Mouse (Mus musculus): Measurements from ENCODE around the gene Olfr559. TPM values are rescaled to one million over a fixed set of nuclear protein-coding genes. Genes with fewer than 3 reads are reported as not detected.

Olfr559 gene
- polyA plus RNA-seq, 2 experiments, result not detected

GRCm38 (mm10) chr7:102686944-102687501, 40.3 kb downstream of the Olfr559 start, which contains the start of gene Trim68:
Gene Trim68 (minus strand): TSS chr7:102687327.
- H3K4me1 ChIP-seq (replicated peaks; ENCODE audit: control insufficient read depth in 2 of 2, insufficient read depth in 2 of 2, low read length in 1 of 2), result 0 out of 4 replicates have a peak, but pooled peaks cover 0 to 2% of the 10 kb centered on the region in 2 experiments
- TF ChIP-seq EP300 (IDR thresholded peaks at IDR 0.05; ENCODE audit: low read depth), result no peak
- no peak for TF ChIP-seq CTCF (IDR thresholded peaks at IDR 0.05; ENCODE audit: low read depth)
- H3K27ac ChIP-seq, result no peak within 1 kb of the TSS
- peak within 1 kb of the TSS; percentile 72 for H3K4me2 ChIP-seq (ENCODE audit: low read depth)
- H3K27me3 ChIP-seq (ENCODE audit: control insufficient read depth, insufficient read depth, low read length), result no peaks in the 10 kb centered on the region
- DNase-seq (ENCODE audit: low read depth in 3 of 3, low spot score in 3 of 3) (peak; percentile 62 to 72 (median 71)), ATAC-seq (ENCODE audit: insufficient read depth) (peak; percentile 95)
- H3K9me3 ChIP-seq (ENCODE audit: control insufficient read depth, low read length), result no peaks in the 10 kb centered on the region
- WGBS (ENCODE audit: insufficient replicate concordance), result 1% methylated on average over 34 of the region's 40 CpGs
- H3K4me3 ChIP-seq (ENCODE audit: insufficient read depth in 1 of 2, low read depth in 2 of 2, low read length in 2 of 2), result peak within 1 kb of the TSS; percentile 47 to 53
- no peaks in the 10 kb centered on the region for H3K36me3 ChIP-seq (replicated peaks; ENCODE audit: control insufficient read depth, insufficient read depth, low read depth)
- H3K9ac ChIP-seq (replicated peaks), result 0 out of 2 replicates have a peak within 1 kb of the TSS, but pooled peaks have one; percentile 20

GRCm38 (mm10) chr7:102681916-102682315, 45.4 kb downstream of the Olfr559 start:
- H3K4me3 ChIP-seq (ENCODE audit: insufficient read depth in 1 of 2, low read depth in 2 of 2, low read length in 2 of 2), result no peak overlapping the region
- H3K9me3 ChIP-seq (ENCODE audit: control insufficient read depth, low read length), result no peaks in the 10 kb centered on the region
- 72% methylated on average over 1 of the region's 1 CpGs for WGBS (ENCODE audit: insufficient replicate concordance)
- no peak overlapping the region for H3K27ac ChIP-seq
- H3K4me2 ChIP-seq (ENCODE audit: low read depth), result no peak overlapping the region
- TF ChIP-seq CTCF (IDR thresholded peaks at IDR 0.05; ENCODE audit: low read depth) (no peak), EP300 (IDR thresholded peaks at IDR 0.05; ENCODE audit: low read depth) (no peak)
- no peaks in the 10 kb centered on the region for H3K27me3 ChIP-seq (ENCODE audit: control insufficient read depth, insufficient read depth, low read length)
- H3K9ac ChIP-seq (replicated peaks), result no peak overlapping the region
- no peaks in the 10 kb centered on the region for H3K4me1 ChIP-seq (replicated peaks; ENCODE audit: control insufficient read depth in 2 of 2, insufficient read depth in 2 of 2, low read length in 1 of 2)
- DNase-seq (ENCODE audit: low read depth in 3 of 3, low spot score in 3 of 3) (no peak), ATAC-seq (ENCODE audit: insufficient read depth) (no peak)
- H3K36me3 ChIP-seq (replicated peaks; ENCODE audit: control insufficient read depth, insufficient read depth, low read depth), result no peaks in the 10 kb centered on the region

- H3K9ac ChIP-seq (replicated peaks), result no peak overlapping the region
- 48% methylated on average over 2 of the region's 2 CpGs for WGBS (ENCODE audit: insufficient replicate concordance)
- H3K27me3 ChIP-seq (ENCODE audit: control insufficient read depth, insufficient read depth, low read length), result no peaks in the 10 kb centered on the region
- no peak overlapping the region for H3K4me3 ChIP-seq (ENCODE audit: insufficient read depth in 1 of 2, low read depth in 2 of 2, low read length in 2 of 2)
- ATAC-seq (ENCODE audit: insufficient read depth), result no peak
- H3K36me3 ChIP-seq (replicated peaks; ENCODE audit: control insufficient read depth, insufficient read depth, low read depth), result no peaks in the 10 kb centered on the region
- H3K4me1 ChIP-seq (replicated peaks; ENCODE audit: control insufficient read depth in 2 of 2, insufficient read depth in 2 of 2, low read length in 1 of 2), result no peaks in the 10 kb centered on the region
- no peak overlapping the region for H3K4me2 ChIP-seq (ENCODE audit: low read depth)
- H3K9me3 ChIP-seq (ENCODE audit: control insufficient read depth, low read length), result no peaks in the 10 kb centered on the region
- no peak for DNase-seq (ENCODE audit: low read depth in 3 of 3, low spot score in 3 of 3)
- TF ChIP-seq CTCF (IDR thresholded peaks at IDR 0.05; ENCODE audit: low read depth) (no peak), EP300 (IDR thresholded peaks at IDR 0.05; ENCODE audit: low read depth) (no peak)
- H3K27ac ChIP-seq, result no peak overlapping the region
Measured at GRCm38 (mm10) chr7:102676225-102676624, 51.1 kb downstream of the Olfr559 start.

Other genes with a start within 250 kb of the Olfr559 start
Only the 30 nearest of the 33 such genes appear.
- gene Olfr545, start 227.9 kb downstream of the Olfr559 start, polyA plus RNA-seq (2012; rRNA removed), result not detected in 2 replicates
- not detected in 2 replicates for gene Olfr545, start 227.9 kb downstream of the Olfr559 start, polyA plus RNA-seq (2014; fragmentation: Nextera tagmentation; extraction: Ambion mirVana)
- not detected in 2 replicates for gene Olfr547, start 192.7 kb downstream of the Olfr559 start, polyA plus RNA-seq (2012; rRNA removed)
- not detected in 2 replicates for gene Olfr547, start 192.7 kb downstream of the Olfr559 start, polyA plus RNA-seq (2014; fragmentation: Nextera tagmentation; extraction: Ambion mirVana)
- gene Olfr548-ps1, start 186.6 kb downstream of the Olfr559 start, polyA plus RNA-seq (2012; rRNA removed), result not detected in 2 replicates
- not detected in 2 replicates for gene Olfr548-ps1, start 186.6 kb downstream of the Olfr559 start, polyA plus RNA-seq (2014; fragmentation: Nextera tagmentation; extraction: Ambion mirVana)
- gene Olfr549, start 177.6 kb downstream of the Olfr559 start, polyA plus RNA-seq (2012; rRNA removed), result not detected in 2 replicates
- not detected in 2 replicates for gene Olfr549, start 177.6 kb downstream of the Olfr559 start, polyA plus RNA-seq (2014; fragmentation: Nextera tagmentation; extraction: Ambion mirVana)
- 2.0 and 3.0 TPM in 2 replicates for gene Trim21, start 162.0 kb downstream of the Olfr559 start, polyA plus RNA-seq (2012; rRNA removed)
- gene Trim21, start 162.0 kb downstream of the Olfr559 start, polyA plus RNA-seq (2014; fragmentation: Nextera tagmentation; extraction: Ambion mirVana), result 0.45 and 0.58 TPM in 2 replicates
- not detected in 2 replicates for gene Olfr550, start 156.0 kb downstream of the Olfr559 start, polyA plus RNA-seq (2012; rRNA removed)
- gene Olfr550, start 156.0 kb downstream of the Olfr559 start, polyA plus RNA-seq (2014; fragmentation: Nextera tagmentation; extraction: Ambion mirVana), result not detected in 2 replicates
- gene Olfr551, start 135.6 kb downstream of the Olfr559 start, polyA plus RNA-seq (2012; rRNA removed), result not detected in 2 replicates
- not detected in 2 replicates for gene Olfr551, start 135.6 kb downstream of the Olfr559 start, polyA plus RNA-seq (2014; fragmentation: Nextera tagmentation; extraction: Ambion mirVana)
- not detected in 2 replicates for gene Olfr552, start 129.7 kb downstream of the Olfr559 start, polyA plus RNA-seq (2012; rRNA removed)
- gene Olfr552, start 129.7 kb downstream of the Olfr559 start, polyA plus RNA-seq (2014; fragmentation: Nextera tagmentation; extraction: Ambion mirVana), result not detected in 2 replicates
- not detected in 2 replicates for gene Olfr553, start 109.3 kb downstream of the Olfr559 start, polyA plus RNA-seq (2012; rRNA removed)
- not detected in 2 replicates for gene Olfr553, start 109.3 kb downstream of the Olfr559 start, polyA plus RNA-seq (2014; fragmentation: Nextera tagmentation; extraction: Ambion mirVana)
- gene Olfr554, start 89.1 kb downstream of the Olfr559 start, polyA plus RNA-seq (2012; rRNA removed), result not detected in 2 replicates
- not detected in 2 replicates for gene Olfr554, start 89.1 kb downstream of the Olfr559 start, polyA plus RNA-seq (2014; fragmentation: Nextera tagmentation; extraction: Ambion mirVana)
- not detected in 2 replicates for gene Olfr555, start 68.7 kb downstream of the Olfr559 start, polyA plus RNA-seq (2012; rRNA removed)
- not detected in 2 replicates for gene Olfr555, start 68.7 kb downstream of the Olfr559 start, polyA plus RNA-seq (2014; fragmentation: Nextera tagmentation; extraction: Ambion mirVana)
- not detected in 2 replicates for gene Olfr556, start 62.6 kb downstream of the Olfr559 start, polyA plus RNA-seq (2012; rRNA removed)
- gene Olfr556, start 62.6 kb downstream of the Olfr559 start, polyA plus RNA-seq (2014; fragmentation: Nextera tagmentation; extraction: Ambion mirVana), result not detected in 2 replicates
- gene Trim68, start 40.2 kb downstream of the Olfr559 start, polyA plus RNA-seq (2012; rRNA removed), result 1.8 and 2.3 TPM in 2 replicates
- 0.86 and 1.3 TPM in 2 replicates for gene Trim68, start 40.2 kb downstream of the Olfr559 start, polyA plus RNA-seq (2014; fragmentation: Nextera tagmentation; extraction: Ambion mirVana)
- gene Olfr557, start 31.6 kb downstream of the Olfr559 start, polyA plus RNA-seq (2012; rRNA removed), result not detected in 2 replicates
- gene Olfr557, start 31.6 kb downstream of the Olfr559 start, polyA plus RNA-seq (2014; fragmentation: Nextera tagmentation; extraction: Ambion mirVana), result not detected in 2 replicates
- not detected in 2 replicates for gene Olfr558, start 25.3 kb downstream of the Olfr559 start, polyA plus RNA-seq (2012; rRNA removed)
- not detected in 2 replicates for gene Olfr558, start 25.3 kb downstream of the Olfr559 start, polyA plus RNA-seq (2014; fragmentation: Nextera tagmentation; extraction: Ambion mirVana)
- gene Olfr33, start 8.4 kb downstream of the Olfr559 start, polyA plus RNA-seq (2012; rRNA removed), result not detected in 2 replicates
- gene Olfr33, start 8.4 kb downstream of the Olfr559 start, polyA plus RNA-seq (2014; fragmentation: Nextera tagmentation; extraction: Ambion mirVana), result not detected in 2 replicates
- gene Olfr560, start 31.9 kb upstream of the Olfr559 start, polyA plus RNA-seq (2012; rRNA removed), result not detected in 2 replicates
- not detected in 2 replicates for gene Olfr560, start 31.9 kb upstream of the Olfr559 start, polyA plus RNA-seq (2014; fragmentation: Nextera tagmentation; extraction: Ambion mirVana)
- gene Olfr78, start 32.0 kb upstream of the Olfr559 start, polyA plus RNA-seq (2012; rRNA removed), result 0.02 TPM in 2 replicates
- gene Olfr78, start 32.0 kb upstream of the Olfr559 start, polyA plus RNA-seq (2014; fragmentation: Nextera tagmentation; extraction: Ambion mirVana), result not detected in 2 replicates
- gene Olfr561, start 43.7 kb upstream of the Olfr559 start, polyA plus RNA-seq (2012; rRNA removed), result not detected in 2 replicates
- not detected in 2 replicates for gene Olfr561, start 43.7 kb upstream of the Olfr559 start, polyA plus RNA-seq (2014; fragmentation: Nextera tagmentation; extraction: Ambion mirVana)
- gene Olfr564, start 76.0 kb upstream of the Olfr559 start, polyA plus RNA-seq (2012; rRNA removed), result not detected in 2 replicates
- gene Olfr564, start 76.0 kb upstream of the Olfr559 start, polyA plus RNA-seq (2014; fragmentation: Nextera tagmentation; extraction: Ambion mirVana), result not detected in 2 replicates
- not detected in 2 replicates for gene Olfr566, start 131.3 kb upstream of the Olfr559 start, polyA plus RNA-seq (2012; rRNA removed)
- gene Olfr566, start 131.3 kb upstream of the Olfr559 start, polyA plus RNA-seq (2014; fragmentation: Nextera tagmentation; extraction: Ambion mirVana), result not detected in 2 replicates
- not detected in 2 replicates for gene Olfr568, start 149.6 kb upstream of the Olfr559 start, polyA plus RNA-seq (2012; rRNA removed)
- gene Olfr568, start 149.6 kb upstream of the Olfr559 start, polyA plus RNA-seq (2014; fragmentation: Nextera tagmentation; extraction: Ambion mirVana), result not detected in 2 replicates
- not detected in 2 replicates for gene Olfr569, start 163.4 kb upstream of the Olfr559 start, polyA plus RNA-seq (2012; rRNA removed)
- not detected in 2 replicates for gene Olfr569, start 163.4 kb upstream of the Olfr559 start, polyA plus RNA-seq (2014; fragmentation: Nextera tagmentation; extraction: Ambion mirVana)
- not detected in 2 replicates for gene Olfr570, start 167.1 kb upstream of the Olfr559 start, polyA plus RNA-seq (2012; rRNA removed)
- gene Olfr570, start 167.1 kb upstream of the Olfr559 start, polyA plus RNA-seq (2014; fragmentation: Nextera tagmentation; extraction: Ambion mirVana), result not detected in 2 replicates
- gene Olfr571, start 190.0 kb upstream of the Olfr559 start, polyA plus RNA-seq (2012; rRNA removed), result not detected in 2 replicates
- not detected in 2 replicates for gene Olfr571, start 190.0 kb upstream of the Olfr559 start, polyA plus RNA-seq (2014; fragmentation: Nextera tagmentation; extraction: Ambion mirVana)
- not detected in 2 replicates for gene Olfr572, start 196.9 kb upstream of the Olfr559 start, polyA plus RNA-seq (2012; rRNA removed)
- gene Olfr572, start 196.9 kb upstream of the Olfr559 start, polyA plus RNA-seq (2014; fragmentation: Nextera tagmentation; extraction: Ambion mirVana), result not detected in 2 replicates
- gene Olfr573-ps1, start 215.1 kb upstream of the Olfr559 start, polyA plus RNA-seq (2012; rRNA removed), result not detected in 2 replicates
- gene Olfr573-ps1, start 215.1 kb upstream of the Olfr559 start, polyA plus RNA-seq (2014; fragmentation: Nextera tagmentation; extraction: Ambion mirVana), result not detected in 2 replicates
- not detected in 2 replicates for gene Olfr574, start 221.0 kb upstream of the Olfr559 start, polyA plus RNA-seq (2012; rRNA removed)
- gene Olfr574, start 221.0 kb upstream of the Olfr559 start, polyA plus RNA-seq (2014; fragmentation: Nextera tagmentation; extraction: Ambion mirVana), result not detected in 2 replicates
- gene Olfr575, start 231.3 kb upstream of the Olfr559 start, polyA plus RNA-seq (2012; rRNA removed), result 0.01 TPM in 1 of 2 replicates, not detected in the other
- gene Olfr575, start 231.3 kb upstream of the Olfr559 start, polyA plus RNA-seq (2014; fragmentation: Nextera tagmentation; extraction: Ambion mirVana), result not detected in 2 replicates
- gene Olfr576, start 235.2 kb upstream of the Olfr559 start, polyA plus RNA-seq (2012; rRNA removed), result not detected in 2 replicates
- not detected in 2 replicates for gene Olfr576, start 235.2 kb upstream of the Olfr559 start, polyA plus RNA-seq (2014; fragmentation: Nextera tagmentation; extraction: Ambion mirVana)

Measured in liver, embryonic 14.5 days (tissue).